Mouse (Mus musculus): ENCODE results near the gene Cryge. TPM values are rescaled to one million over a fixed set of nuclear protein-coding genes. Genes with fewer than 3 reads are reported as not detected.

Gene Cryge
- polyA plus RNA-seq, 2 experiments, result not detected

DNA sequence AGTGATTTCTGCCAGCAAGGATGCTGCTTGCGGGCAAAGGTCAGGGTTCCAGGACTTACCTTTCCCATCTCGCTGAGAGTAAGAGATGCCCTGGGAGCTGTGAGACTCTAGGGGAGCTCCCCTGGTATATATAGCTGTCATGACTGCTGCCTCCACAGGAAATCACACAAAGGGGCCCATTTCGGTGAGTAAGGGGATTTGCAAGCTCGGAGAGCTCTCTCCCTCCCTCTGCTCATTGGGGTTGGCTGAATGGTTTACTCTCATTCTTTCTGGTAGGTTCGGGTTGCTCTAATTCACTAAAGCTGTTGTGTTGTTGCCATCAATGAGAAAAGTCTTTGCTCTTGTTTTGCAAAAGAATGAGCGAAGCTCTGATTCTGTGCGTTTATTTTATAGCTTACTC is 31.2 kb upstream of the Cryge start, which contains the start of gene Crygb:
TSS of gene Crygb (minus strand) at position 101 of the 400 bp plus-strand sequence.
- Histone ChIP-seq H3K4me3 (ENCODE audit: insufficient read depth in 1 of 2, low read depth in 2 of 2, low read length in 2 of 2) (no peak within 1 kb of the TSS), H3K36me3 (replicated peaks; ENCODE audit: control insufficient read depth, insufficient read depth, low read depth) (no peaks in the 10 kb centered on the region), H3K4me1 (replicated peaks; ENCODE audit: control insufficient read depth in 2 of 2, insufficient read depth in 2 of 2, low read length in 1 of 2) (no peaks in the 10 kb centered on the region), H3K9me3 (ENCODE audit: control insufficient read depth, low read length) (no peaks in the 10 kb centered on the region), H3K27me3 (ENCODE audit: control insufficient read depth, insufficient read depth, low read length) (no peaks in the 10 kb centered on the region), H3K4me2 (ENCODE audit: low read depth) (no peak within 1 kb of the TSS), H3K9ac (replicated peaks) (no peak within 1 kb of the TSS), H3K27ac (no peak within 1 kb of the TSS)
- DNase-seq (ENCODE audit: low read depth in 3 of 3, low spot score in 3 of 3) (no peak), ATAC-seq (ENCODE audit: insufficient read depth) (no peak)
- 42% methylated on average over 7 of the region's 7 CpGs for WGBS (ENCODE audit: insufficient replicate concordance)
- no peak for TF ChIP-seq EP300 (IDR thresholded peaks at IDR 0.05; ENCODE audit: low read depth)
- no peak for TF ChIP-seq CTCF (IDR thresholded peaks at IDR 0.05; ENCODE audit: low read depth)

DNA sequence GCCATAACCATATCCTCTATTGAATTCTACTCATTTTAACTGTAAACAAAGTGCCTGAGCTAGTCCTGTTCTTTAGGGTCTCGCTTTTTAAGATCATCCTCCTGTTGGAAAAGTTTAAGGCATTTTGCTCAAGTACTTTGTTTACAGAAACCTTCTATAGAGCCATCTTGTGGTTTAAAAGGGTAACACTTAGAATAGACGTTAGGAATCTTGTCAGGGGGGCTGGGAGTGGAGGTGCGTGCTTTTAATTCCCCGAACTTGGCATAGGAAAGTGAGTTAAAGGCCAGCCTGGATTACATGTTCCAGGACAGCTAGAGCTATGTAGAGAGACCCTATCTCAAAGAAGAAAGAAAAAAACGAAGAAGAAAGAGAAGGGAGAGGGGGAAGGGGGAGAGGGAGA is 24.7 kb upstream of the Cryge start:
- no peak overlapping the region for H3K4me3 ChIP-seq (ENCODE audit: insufficient read depth in 1 of 2, low read depth in 2 of 2, low read length in 2 of 2)
- no peak for DNase-seq (ENCODE audit: low read depth in 3 of 3, low spot score in 3 of 3)
- H3K9me3 ChIP-seq (ENCODE audit: control insufficient read depth, low read length), result no peaks in the 10 kb centered on the region
- 21% methylated on average over 5 of the region's 5 CpGs for WGBS (ENCODE audit: insufficient replicate concordance)
- H3K27ac ChIP-seq, result no peak overlapping the region
- H3K4me2 ChIP-seq (ENCODE audit: low read depth), result no peak overlapping the region
- no peak for ATAC-seq (ENCODE audit: insufficient read depth)
- H3K27me3 ChIP-seq (ENCODE audit: control insufficient read depth, insufficient read depth, low read length), result no peaks in the 10 kb centered on the region
- no peak for TF ChIP-seq EP300 (IDR thresholded peaks at IDR 0.05; ENCODE audit: low read depth)
- TF ChIP-seq CTCF (IDR thresholded peaks at IDR 0.05; ENCODE audit: low read depth), result no peak
- H3K4me1 ChIP-seq (replicated peaks; ENCODE audit: control insufficient read depth in 2 of 2, insufficient read depth in 2 of 2, low read length in 1 of 2), result no peaks in the 10 kb centered on the region
- H3K36me3 ChIP-seq (replicated peaks; ENCODE audit: control insufficient read depth, insufficient read depth, low read depth), result no peaks in the 10 kb centered on the region
- no peak overlapping the region for H3K9ac ChIP-seq (replicated peaks)

DNA sequence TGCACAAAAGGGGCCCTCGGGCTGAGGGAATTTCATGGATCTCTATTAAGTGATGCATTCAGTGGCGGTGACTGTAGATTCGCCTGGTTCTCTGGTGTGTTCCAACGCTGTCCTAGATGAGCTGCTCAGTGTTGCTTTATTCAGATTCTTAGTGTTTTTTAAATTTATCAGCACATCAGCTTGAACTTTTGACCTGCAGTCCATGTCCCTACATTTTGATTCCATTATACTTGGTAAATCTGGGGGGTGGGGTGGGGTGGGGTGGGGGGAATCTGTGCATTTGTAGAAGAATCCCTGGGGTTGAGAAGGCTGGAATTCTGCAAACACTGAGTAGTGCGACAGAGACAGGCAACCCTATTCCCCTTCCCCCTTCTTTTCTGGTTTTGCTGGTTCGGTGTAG is 22.6 kb upstream of the Cryge start, which contains the start of gene Crygc:
TSS of gene Crygc (minus strand) at position 101 of the 400 bp plus-strand sequence.
- no peaks in the 10 kb centered on the region for H3K4me1 ChIP-seq (replicated peaks; ENCODE audit: control insufficient read depth in 2 of 2, insufficient read depth in 2 of 2, low read length in 1 of 2)
- no peak within 1 kb of the TSS for H3K9ac ChIP-seq (replicated peaks)
- no peaks in the 10 kb centered on the region for H3K27me3 ChIP-seq (ENCODE audit: control insufficient read depth, insufficient read depth, low read length)
- H3K36me3 ChIP-seq (replicated peaks; ENCODE audit: control insufficient read depth, insufficient read depth, low read depth), result no peaks in the 10 kb centered on the region
- no peak within 1 kb of the TSS for H3K4me2 ChIP-seq (ENCODE audit: low read depth)
- TF ChIP-seq CTCF (IDR thresholded peaks at IDR 0.05; ENCODE audit: low read depth), result no peak
- no peak for TF ChIP-seq EP300 (IDR thresholded peaks at IDR 0.05; ENCODE audit: low read depth)
- H3K27ac ChIP-seq, result no peak within 1 kb of the TSS
- DNase-seq (ENCODE audit: low read depth in 3 of 3, low spot score in 3 of 3), result no peak
- ATAC-seq (ENCODE audit: insufficient read depth), result no peak
- H3K4me3 ChIP-seq (ENCODE audit: insufficient read depth in 1 of 2, low read depth in 2 of 2, low read length in 2 of 2), result no peak within 1 kb of the TSS
- WGBS (ENCODE audit: insufficient replicate concordance), result 56% methylated on average over 6 of the region's 6 CpGs
- H3K9me3 ChIP-seq (ENCODE audit: control insufficient read depth, low read length), result no peaks in the 10 kb centered on the region

DNA sequence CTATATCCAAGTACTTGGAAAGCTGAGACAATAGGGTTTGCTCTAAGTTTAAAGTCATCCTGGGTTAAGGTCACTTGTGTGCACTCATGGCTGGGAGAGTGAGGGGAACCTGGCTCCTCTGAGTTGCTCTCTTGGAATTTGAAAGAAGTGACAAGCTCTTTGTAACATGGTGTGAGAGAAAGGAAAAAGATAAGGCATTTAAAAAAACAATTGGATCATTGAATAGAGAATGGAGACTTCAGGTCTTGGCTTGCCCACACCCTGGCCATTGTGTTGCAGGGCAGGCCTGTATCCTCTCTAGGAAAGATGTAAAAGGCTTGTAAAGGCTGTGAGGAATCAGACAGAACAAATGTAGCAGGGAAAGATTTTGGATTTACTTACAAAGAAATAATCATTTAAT is 16.9 kb upstream of the Cryge start:
- TF ChIP-seq EP300 (IDR thresholded peaks at IDR 0.05; ENCODE audit: low read depth) (no peak), CTCF (IDR thresholded peaks at IDR 0.05; ENCODE audit: low read depth) (no peak)
- Histone ChIP-seq H3K4me3 (ENCODE audit: insufficient read depth in 1 of 2, low read depth in 2 of 2, low read length in 2 of 2) (no peak overlapping the region), H3K9ac (replicated peaks) (no peak overlapping the region), H3K36me3 (replicated peaks; ENCODE audit: control insufficient read depth, insufficient read depth, low read depth) (no peaks in the 10 kb centered on the region), H3K4me1 (replicated peaks; ENCODE audit: control insufficient read depth in 2 of 2, insufficient read depth in 2 of 2, low read length in 1 of 2) (no peaks in the 10 kb centered on the region), H3K27ac (no peak overlapping the region), H3K4me2 (ENCODE audit: low read depth) (no peak overlapping the region), H3K27me3 (ENCODE audit: control insufficient read depth, insufficient read depth, low read length) (no peaks in the 10 kb centered on the region), H3K9me3 (ENCODE audit: control insufficient read depth, low read length) (no peaks in the 10 kb centered on the region)
- ATAC-seq (ENCODE audit: insufficient read depth), result no peak
- no peak for DNase-seq (ENCODE audit: low read depth in 3 of 3, low spot score in 3 of 3)

DNA sequence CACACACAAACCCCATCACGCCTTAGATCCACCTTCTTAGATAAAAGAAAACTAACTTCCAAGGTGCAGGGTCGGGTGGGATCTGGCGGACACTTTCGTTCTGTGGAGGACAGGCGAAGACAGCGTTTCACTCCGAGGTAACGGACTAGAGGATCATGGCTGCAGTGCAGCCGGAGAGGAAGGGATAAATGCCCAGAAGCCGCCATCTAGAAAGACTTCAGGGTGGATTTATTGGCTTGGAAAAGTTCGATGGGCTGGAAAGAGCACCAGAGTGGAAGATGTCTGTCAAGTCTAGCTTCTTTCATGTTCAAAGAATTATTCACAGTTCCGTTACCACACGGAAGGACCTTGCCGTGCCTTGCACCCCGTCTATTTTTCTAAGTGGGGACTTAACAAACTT is 13.3 kb upstream of the Cryge start:
- Histone ChIP-seq H3K4me1 (replicated peaks; ENCODE audit: control insufficient read depth in 2 of 2, insufficient read depth in 2 of 2, low read length in 1 of 2) (no peaks in the 10 kb centered on the region), H3K9ac (replicated peaks) (no peak overlapping the region), H3K4me2 (ENCODE audit: low read depth) (no peak overlapping the region), H3K27me3 (ENCODE audit: control insufficient read depth, insufficient read depth, low read length) (no peaks in the 10 kb centered on the region), H3K4me3 (ENCODE audit: insufficient read depth in 1 of 2, low read depth in 2 of 2, low read length in 2 of 2) (no peak overlapping the region), H3K9me3 (ENCODE audit: control insufficient read depth, low read length) (no peaks in the 10 kb centered on the region), H3K27ac (no peak overlapping the region), H3K36me3 (replicated peaks; ENCODE audit: control insufficient read depth, insufficient read depth, low read depth) (no peaks in the 10 kb centered on the region)
- ATAC-seq (ENCODE audit: insufficient read depth) (no peak), DNase-seq (ENCODE audit: low read depth in 3 of 3, low spot score in 3 of 3) (no peak)
- TF ChIP-seq CTCF (IDR thresholded peaks at IDR 0.05; ENCODE audit: low read depth) (no peak), EP300 (IDR thresholded peaks at IDR 0.05; ENCODE audit: low read depth) (no peak)
- WGBS (ENCODE audit: insufficient replicate concordance), result 72% methylated on average over 15 of the region's 15 CpGs

All from liver, embryonic 14.5 days (tissue).